Mouse (Mus musculus): ENCODE measurements around the gene Eapp. TPM values are rescaled to one million over a fixed set of nuclear protein-coding genes. Genes with fewer than 3 reads are reported as not detected.
"Not testable (repeated sequence)": the region's sequence is repeated elsewhere in the genome, so short reads cannot be mapped to it uniquely, and the experiment has no call there.

Eapp gene
- 83.4 and 87.1 TPM in 2 replicates for polyA plus RNA-seq (2015; fragmentation: Nextera tagmentation; extraction: Ambion mirVana)

- H3K4me3 ChIP-seq: peak within 1 kb of the TSS; percentile 84
- peak within 1 kb of the TSS; percentile 91 for H3K9ac ChIP-seq
- no peaks in the 10 kb centered on the region for H3K9me3 ChIP-seq
- H3K36me3 ChIP-seq: peaks cover 21% of the 10 kb centered on the region
- H3K4me1 ChIP-seq (replicated peaks): peaks cover 11% of the 10 kb centered on the region
- peak; percentile 93 for ATAC-seq (ENCODE audit: low read depth)
- WGBS: under 1% methylated on average over 57 of the region's 57 CpGs
- peak within 1 kb of the TSS; percentile 98 for H3K27ac ChIP-seq (replicated peaks)
- no peaks in the 10 kb centered on the region for H3K27me3 ChIP-seq
- H3K4me2 ChIP-seq: peak within 1 kb of the TSS; percentile 68
These were observed at the start of gene Eapp for GRCm38 (mm10) chr12:54695511-54696241. Gene Eapp (minus strand): TSS chr12:54695897.

GRCm38 (mm10) chr12:54738661-54739243 lies 43.1 kb upstream of the Eapp start:
- not testable (repeated sequence) for H3K36me3 ChIP-seq; H3K9me3 ChIP-seq; H3K4me1 ChIP-seq (replicated peaks); H3K27me3 ChIP-seq; H3K9ac ChIP-seq; H3K27ac ChIP-seq (replicated peaks)
- under 1% methylated on average over 12 of the region's 33 CpGs for WGBS
- Histone ChIP-seq H3K4me2 (0 out of 2 replicates have a peak overlapping the region, but pooled peaks have one; percentile 36), H3K4me3 (peak overlapping the region; percentile 20; the same call in 1 of the 2 replicates)
- peak; percentile 59 for ATAC-seq (ENCODE audit: low read depth)

GRCm38 (mm10) chr12:54737891-54738660 lies 42.4 kb upstream of the Eapp start:
- not testable (repeated sequence) for H3K4me2 ChIP-seq; H3K27ac ChIP-seq (replicated peaks); H3K27me3 ChIP-seq; H3K4me3 ChIP-seq; H3K9me3 ChIP-seq; H3K36me3 ChIP-seq; H3K4me1 ChIP-seq (replicated peaks); H3K9ac ChIP-seq
- peak; percentile 80 for ATAC-seq (ENCODE audit: low read depth)
- WGBS: no CpG with 5 or more reads among the region's 21 CpGs

- not testable (repeated sequence) for H3K27me3 ChIP-seq; H3K9ac ChIP-seq; H3K4me1 ChIP-seq (replicated peaks); H3K27ac ChIP-seq (replicated peaks); H3K9me3 ChIP-seq; H3K4me3 ChIP-seq; H3K36me3 ChIP-seq
- WGBS: 0% methylated on average over 8 of the region's 49 CpGs
- ATAC-seq (ENCODE audit: low read depth): peak; percentile 52
- H3K4me2 ChIP-seq: 0 out of 2 replicates have a peak overlapping the region, but pooled peaks have one; percentile 31
These were observed 38.8 kb upstream of the Eapp start for GRCm38 (mm10) chr12:54734307-54735131.

GRCm38 (mm10) chr12:54729140-54730059 lies 33.7 kb upstream of the Eapp start:
- ATAC-seq (ENCODE audit: low read depth): peak; percentile 92
- not testable (repeated sequence) for H3K4me2 ChIP-seq; H3K27ac ChIP-seq (replicated peaks); H3K9me3 ChIP-seq; H3K27me3 ChIP-seq; H3K36me3 ChIP-seq; H3K9ac ChIP-seq; H3K4me1 ChIP-seq (replicated peaks); H3K4me3 ChIP-seq
- no CpG with 5 or more reads among the region's 56 CpGs for WGBS

- H3K9ac ChIP-seq; H3K9me3 ChIP-seq; H3K4me3 ChIP-seq; H3K36me3 ChIP-seq; H3K27ac ChIP-seq (replicated peaks); H3K27me3 ChIP-seq; H3K4me2 ChIP-seq; H3K4me1 ChIP-seq (replicated peaks): not testable (repeated sequence)
- no CpG with 5 or more reads among the region's 56 CpGs for WGBS
- peak; percentile 92 for ATAC-seq (ENCODE audit: low read depth)
These were observed 23.4 kb upstream of the Eapp start for GRCm38 (mm10) chr12:54718871-54719786.

GRCm38 (mm10) chr12:54717516-54717915 lies 21.8 kb upstream of the Eapp start:
- H3K9ac ChIP-seq; H3K4me2 ChIP-seq; ATAC-seq (ENCODE audit: low read depth); H3K9me3 ChIP-seq; H3K4me1 ChIP-seq (replicated peaks); H3K4me3 ChIP-seq; H3K36me3 ChIP-seq; H3K27ac ChIP-seq (replicated peaks); H3K27me3 ChIP-seq: not testable (repeated sequence)
- 79% methylated on average over 8 of the region's 11 CpGs for WGBS

- not testable (repeated sequence) for H3K27me3 ChIP-seq; H3K4me1 ChIP-seq (replicated peaks); H3K36me3 ChIP-seq; H3K9ac ChIP-seq; H3K4me3 ChIP-seq; H3K27ac ChIP-seq (replicated peaks); H3K9me3 ChIP-seq; H3K4me2 ChIP-seq
- peak; percentile 46 for ATAC-seq (ENCODE audit: low read depth)
- WGBS: 0% methylated on average over 5 of the region's 48 CpGs
These were observed 18.3 kb upstream of the Eapp start for GRCm38 (mm10) chr12:54713822-54714626.

GRCm38 (mm10) chr12:54710494-54710879 lies 14.8 kb upstream of the Eapp start:
- H3K9ac ChIP-seq; H3K27me3 ChIP-seq; H3K9me3 ChIP-seq; H3K4me3 ChIP-seq; H3K4me1 ChIP-seq (replicated peaks); H3K36me3 ChIP-seq; H3K4me2 ChIP-seq: not testable (repeated sequence)
- 1% methylated on average over 5 of the region's 8 CpGs for WGBS
- peak overlapping the region; percentile 73 for H3K27ac ChIP-seq (replicated peaks)
- peak; percentile 81; the same call in 1 of the 2 replicates for ATAC-seq (ENCODE audit: low read depth)
